Mouse (Mus musculus) heart, embryonic 14.5 days (tissue): ENCODE measurements around the gene Phf20. TPM values are rescaled to one million over a fixed set of nuclear protein-coding genes. Genes with fewer than 3 reads are reported as not detected.
"Not testable (repeated sequence)": the region's sequence is repeated elsewhere in the genome, so short reads cannot be mapped to it uniquely, and the experiment has no call there.

Experiments used
- ATAC-seq: fragments of 200-750 bp; cut with Nextera tagmentation; 2 replicates; pipeline ENCODE4 v1.8.0; 2017; ENCODE audit warnings: low read depth, moderate TSS enrichment; ENCODE audit not compliant: insufficient number of reproducible peaks, insufficient read depth, low FRiP score
- H3K27ac ChIP-seq, 2 experiments: fragments of 200-500 bp in 1 of 2; fragments of 300-500 bp in 1 of 2; sonication (generic) in 1 of 2; replicated peaks in 1 of 2; 2 replicates each; pipeline ENCODE4 v1.5.1; 2012 to 2014; ENCODE audit warnings: low read depth in 2 of 2, low read length in 2 of 2, control low read depth in 1 of 2, mild to moderate bottlenecking in 1 of 2, mixed read lengths in 1 of 2; ENCODE audit not compliant: control insufficient read depth in 1 of 2, insufficient read depth in 1 of 2
- H3K27me3 ChIP-seq: fragments of 300-500 bp; sonication (generic); 2 replicates; pipeline ENCODE4 v1.6.1; 2014; ENCODE audit warnings: mild to moderate bottlenecking, low read length, control low read depth; ENCODE audit not compliant: control insufficient read depth, insufficient read depth
- H3K36me3 ChIP-seq: fragments of 300-500 bp; sonication (generic); 2 replicates; pipeline ENCODE4 v1.6.1; 2014; ENCODE audit warnings: mild to moderate bottlenecking, control low read depth, low read length, mixed read lengths; ENCODE audit not compliant: control insufficient read depth, insufficient read depth
- H3K4me1 ChIP-seq, 2 experiments: fragments of 200-500 bp in 1 of 2; fragments of 300-500 bp in 1 of 2; sonication (generic) in 1 of 2; 2 replicates each; pipeline ENCODE4 v1.6.1; 2012 to 2014; ENCODE audit warnings: low read length in 2 of 2, control low read depth in 1 of 2, mixed read lengths in 1 of 2; ENCODE audit not compliant: control insufficient read depth in 2 of 2, insufficient read depth in 2 of 2
- H3K4me2 ChIP-seq: fragments of 300-500 bp; sonication (generic); 2 replicates; pipeline ENCODE4 v1.6.1; 2014; ENCODE audit warnings: mild to moderate bottlenecking, low read length
- H3K4me3 ChIP-seq, 2 experiments: fragments of 200-500 bp in 1 of 2; fragments of 300-500 bp in 1 of 2; sonication (generic) in 1 of 2; 2 replicates each; pipeline ENCODE4 v1.5.1; 2012 to 2014; ENCODE audit warnings: low read length in 2 of 2, mild to moderate bottlenecking in 2 of 2, control low read depth in 1 of 2, low read depth in 1 of 2, moderate library complexity in 1 of 2; ENCODE audit not compliant: control insufficient read depth in 1 of 2, insufficient read depth in 1 of 2
- H3K9ac ChIP-seq: fragments of 300-500 bp; sonication (generic); 2 replicates; pipeline ENCODE4 v1.6.1; 2014; ENCODE audit warnings: mild to moderate bottlenecking, low read length
- H3K9me3 ChIP-seq: fragments of 300-500 bp; sonication (generic); 2 replicates; pipeline ENCODE4 v1.6.1; 2016; ENCODE audit warnings: low read length, control low read depth; ENCODE audit not compliant: control insufficient read depth
- WGBS: fragments of 180-500 bp; shearing (Covaris S2); extraction: QIAGEN DNeasy Blood & Tissue Kit; methylation state at CpG from one replicate; pipeline ENCODE4 v1.1.7; 2014; 5-methylcytosine and 5-hydroxymethylcytosine counted together
- polyA plus RNA-seq: library from polyadenylated mRNA; unstranded; fragments of >200 nt; fragmentation: Nextera tagmentation; extraction: Ambion mirVana; gene quantifications from 2 replicates; pipeline ENCODE4 v1.2.1, GENCODE M21; 2014

The Phf20 gene
- polyA plus RNA-seq, 1 experiment from 2014 or later = 44.6 TPM

GRCm38 (mm10) chr2:156231340-156231739 lies 35.1 kb downstream of the Phf20 start:
- Histone ChIP-seq H3K4me3 (no peak overlapping the region), H3K4me2 (no peak overlapping the region), H3K27ac (no peak overlapping the region), H3K4me1 (peaks cover 0 to 2% of the 10 kb centered on the region in 2 experiments; a peak in 1 of 4 replicates), H3K27me3 (no peaks in the 10 kb centered on the region), H3K9ac (no peak overlapping the region), H3K9me3 (no peaks in the 10 kb centered on the region), H3K36me3 (peaks cover 62% of the 10 kb centered on the region)
- no peak for ATAC-seq

GRCm38 (mm10) chr2:156233275-156233948 lies 37.1 kb downstream of the Phf20 start:
- Histone ChIP-seq H3K9me3 (no peaks in the 10 kb centered on the region), H3K4me2 (no peak overlapping the region), H3K27me3 (no peaks in the 10 kb centered on the region), H3K4me3 (no peak overlapping the region), H3K9ac (no peak overlapping the region), H3K36me3 (peaks cover 51% of the 10 kb centered on the region), H3K4me1 (peaks cover 0 to 2% of the 10 kb centered on the region in 2 experiments; a peak in 1 of 4 replicates), H3K27ac (no peak overlapping the region)
- ATAC-seq = no peak
- WGBS = 84% methylated on average over 3 of the region's 3 CpGs

DNA sequence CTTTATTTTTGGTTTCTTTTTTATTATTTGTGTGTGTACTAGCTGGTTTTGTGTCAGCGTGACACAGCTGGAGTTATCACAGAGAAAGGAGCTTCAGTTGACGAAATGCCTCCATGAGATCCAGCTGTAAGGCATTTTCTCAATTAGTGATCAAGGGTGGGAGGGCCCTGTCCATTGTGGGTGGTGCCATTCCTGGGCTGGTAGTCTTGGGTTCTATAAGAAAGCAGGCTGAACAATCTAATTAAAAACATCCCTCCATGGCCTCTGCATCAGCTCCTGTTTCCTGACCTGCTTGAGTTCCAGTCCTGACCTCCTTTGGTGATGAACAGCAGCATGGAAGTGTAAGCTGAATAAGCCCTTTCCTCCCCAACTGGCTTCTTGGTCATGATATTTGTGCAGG lies 37.8 kb downstream of the Phf20 start:
- not testable (repeated sequence) for H3K27ac ChIP-seq, H3K9me3 ChIP-seq, H3K4me2 ChIP-seq, H3K27me3 ChIP-seq, H3K4me3 ChIP-seq, ATAC-seq, H3K4me1 ChIP-seq, H3K9ac ChIP-seq
- WGBS = 81% methylated on average over 2 of the region's 2 CpGs
- H3K36me3 ChIP-seq = peaks cover 46% of the 10 kb centered on the region

GRCm38 (mm10) chr2:156235847-156236246 lies 39.6 kb downstream of the Phf20 start:
- no peak overlapping the region for H3K27ac ChIP-seq
- H3K4me3 ChIP-seq = no peak overlapping the region
- H3K4me2 ChIP-seq = no peak overlapping the region
- no peak overlapping the region for H3K9ac ChIP-seq
- no peaks in the 10 kb centered on the region for H3K27me3 ChIP-seq
- peaks cover 0 to 2% of the 10 kb centered on the region in 2 experiments; a peak in 1 of 4 replicates for H3K4me1 ChIP-seq
- no peaks in the 10 kb centered on the region for H3K9me3 ChIP-seq
- 70% methylated on average over 4 of the region's 4 CpGs for WGBS
- peaks cover 47% of the 10 kb centered on the region for H3K36me3 ChIP-seq
- no peak for ATAC-seq

DNA sequence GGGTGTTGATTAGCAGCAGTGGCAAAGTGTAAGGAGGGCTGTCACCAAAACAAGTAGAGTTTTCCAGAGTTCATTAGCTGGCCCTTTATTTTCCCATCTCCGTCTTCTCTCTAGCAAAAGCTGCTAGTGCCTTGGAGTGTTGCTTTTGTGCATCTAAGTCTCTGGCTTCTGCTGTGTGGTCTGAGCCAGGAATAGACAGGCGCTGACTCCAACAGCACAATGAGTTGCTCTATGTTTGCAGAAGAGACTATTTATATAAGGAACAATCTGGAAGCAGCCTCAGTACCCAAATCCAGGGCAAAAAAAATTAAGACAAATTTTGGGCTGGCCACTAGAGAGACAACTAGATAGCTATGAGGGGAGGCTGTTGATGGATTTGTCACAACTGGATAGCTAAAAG lies 45.4 kb downstream of the Phf20 start:
- Histone ChIP-seq H3K4me1 (no peaks in the 10 kb centered on the region), H3K9ac (no peak overlapping the region), H3K4me3 (no peak overlapping the region), H3K4me2 (no peak overlapping the region), H3K27ac (no peak overlapping the region), H3K36me3 (peaks cover 26% of the 10 kb centered on the region), H3K27me3 (no peaks in the 10 kb centered on the region), H3K9me3 (no peaks in the 10 kb centered on the region)
- ATAC-seq = no peak
- 70% methylated on average over 2 of the region's 2 CpGs for WGBS

GRCm38 (mm10) chr2:156243011-156243410 lies 46.7 kb downstream of the Phf20 start:
- H3K9ac ChIP-seq = no peak overlapping the region
- no peaks in the 10 kb centered on the region for H3K27me3 ChIP-seq
- H3K4me1 ChIP-seq = no peaks in the 10 kb centered on the region
- H3K4me3 ChIP-seq = no peak overlapping the region
- H3K9me3 ChIP-seq = no peaks in the 10 kb centered on the region
- 95% methylated on average over 8 of the region's 8 CpGs for WGBS
- no peak overlapping the region for H3K4me2 ChIP-seq
- no peak overlapping the region for H3K27ac ChIP-seq
- ATAC-seq = no peak
- H3K36me3 ChIP-seq = peaks cover 35% of the 10 kb centered on the region

GRCm38 (mm10) chr2:156247599-156247998 lies 51.3 kb downstream of the Phf20 start:
- no peaks in the 10 kb centered on the region for H3K9me3 ChIP-seq
- no peak overlapping the region for H3K9ac ChIP-seq
- ATAC-seq = no peak
- no peaks in the 10 kb centered on the region for H3K27me3 ChIP-seq
- H3K27ac ChIP-seq = no peak overlapping the region
- no peak overlapping the region for H3K4me2 ChIP-seq
- no peaks in the 10 kb centered on the region for H3K4me1 ChIP-seq
- H3K36me3 ChIP-seq = peaks cover 46% of the 10 kb centered on the region
- no peak overlapping the region for H3K4me3 ChIP-seq

DNA sequence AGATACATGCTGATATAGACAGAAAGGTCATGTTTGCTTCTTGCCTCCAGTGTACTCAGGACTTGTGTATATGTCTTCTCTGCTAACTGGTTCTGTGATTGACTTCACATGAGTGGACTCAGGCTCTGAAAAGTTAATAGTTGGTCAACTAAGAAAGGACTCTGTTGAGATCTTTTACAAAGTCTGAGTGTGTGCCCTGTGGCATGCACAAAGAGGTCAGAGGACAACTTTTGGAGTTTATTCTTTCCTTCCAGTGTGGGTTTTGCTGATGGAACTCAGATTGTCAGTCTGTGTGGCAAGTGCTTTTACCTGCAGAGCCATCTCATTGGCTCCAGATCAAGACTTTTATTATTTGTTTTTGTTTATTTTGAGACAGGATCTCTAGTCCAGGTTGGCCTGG lies 54.5 kb downstream of the Phf20 start:
- Histone ChIP-seq H3K9ac (no peak overlapping the region), H3K27me3 (no peaks in the 10 kb centered on the region), H3K4me3 (no peak overlapping the region), H3K27ac (no peak overlapping the region), H3K4me2 (no peak overlapping the region), H3K9me3 (no peaks in the 10 kb centered on the region), H3K4me1 (no peaks in the 10 kb centered on the region), H3K36me3 (peaks cover 68% of the 10 kb centered on the region)
- no peak for ATAC-seq
